Mouse (Mus musculus) large intestine, adult 2 months (tissue): Measurements from ENCODE around the gene Svep1. TPM values are rescaled to one million over a fixed set of nuclear protein-coding genes. Genes with fewer than 3 reads are reported as not detected.

Source experiments
- DNase-seq: peaks from one replicate; pipeline ENCODE4 v3.0.0-alpha.2; 2012; ENCODE audit warnings: low read depth, low spot score
- WGBS: fragments of 180-500 bp; shearing (Covaris S2); methylation state at CpG from one replicate; pipeline ENCODE4 v1.1.7; 2018; 5-methylcytosine and 5-hydroxymethylcytosine counted together
- polyA plus RNA-seq: library from polyadenylated mRNA; depleted of rRNA; stranded (reverse); fragments of >200 nt; gene quantifications from 2 replicates; pipeline ENCODE4 v1.2.3, GENCODE M21; 2012

The Svep1 gene
- polyA plus RNA-seq, 1 experiment, result 3.3 TPM

DNA sequence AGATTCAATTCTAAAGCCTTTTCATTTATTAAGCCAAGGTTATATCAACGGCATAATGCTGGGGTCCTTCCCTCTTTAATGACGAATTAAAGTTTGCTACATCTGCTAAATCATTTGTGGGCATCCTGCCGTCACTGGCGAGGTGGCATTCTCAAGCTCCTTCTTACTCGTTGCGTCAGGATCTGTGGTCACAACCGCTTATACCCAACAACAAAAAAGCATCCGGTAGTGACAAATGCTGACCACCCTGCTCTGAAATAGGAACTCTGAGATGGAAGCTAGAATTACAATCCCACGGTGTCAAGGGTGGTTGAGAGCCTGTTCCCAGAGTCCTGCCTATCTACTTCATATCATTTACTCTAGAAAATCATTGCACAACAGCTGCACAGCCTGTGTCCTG lies 108.9 kb downstream of the Svep1 start:
- DNase-seq, result no peak
- WGBS, result 86% methylated on average over 9 of the region's 9 CpGs

- no peak for DNase-seq
- WGBS, result 65% methylated on average over 1 of the region's 1 CpGs
Measured at GRCm38 (mm10) chr4:58086738-58087137, 119.9 kb downstream of the Svep1 start.

- DNase-seq, result no peak
- WGBS, result 43% methylated on average over 4 of the region's 4 CpGs
Measured at GRCm38 (mm10) chr4:58086151-58086550, 120.5 kb downstream of the Svep1 start.

GRCm38 (mm10) chr4:58085340-58085739 lies 121.3 kb downstream of the Svep1 start:
- WGBS, result 88% methylated on average over 3 of the region's 3 CpGs
- no peak for DNase-seq

DNA sequence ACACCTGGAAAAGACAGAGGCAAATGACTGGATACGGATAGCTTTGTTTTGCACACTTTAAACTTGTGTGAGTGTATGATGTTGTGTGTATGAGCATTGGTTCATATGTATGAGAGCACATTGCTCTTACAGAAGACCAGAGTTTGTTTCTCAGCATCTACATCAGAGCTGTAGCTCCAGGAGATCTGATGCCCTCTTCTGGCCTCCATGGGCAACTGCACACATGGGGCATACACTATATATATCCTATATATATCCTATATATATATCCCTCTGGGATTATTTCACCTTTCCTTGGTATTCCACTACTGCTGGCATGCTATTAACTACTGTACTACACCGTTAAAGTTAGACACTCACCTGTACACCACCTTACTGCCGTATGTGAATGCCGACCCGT lies 122.5 kb downstream of the Svep1 start:
- 95% methylated on average over 5 of the region's 5 CpGs for WGBS

DNA sequence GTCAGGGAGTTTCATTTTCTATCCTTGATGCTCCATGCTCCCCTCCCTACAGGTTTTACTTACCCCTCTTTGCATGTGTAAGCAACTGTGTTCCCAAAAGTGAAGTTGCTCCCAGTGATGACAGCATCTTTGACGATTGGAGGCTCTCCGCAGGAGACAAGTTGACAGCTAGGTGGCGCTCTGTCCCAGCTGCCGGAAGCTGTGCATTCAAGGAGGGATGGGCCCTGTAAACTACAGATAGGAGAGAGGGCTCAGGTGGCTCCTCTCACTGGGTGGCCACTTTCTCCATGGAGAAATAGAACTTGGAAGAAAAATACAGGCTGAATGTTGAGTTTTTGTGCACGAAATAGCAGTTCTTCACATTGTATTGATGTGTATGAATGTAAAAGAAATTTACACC lies 124.1 kb downstream of the Svep1 start:
- 13% methylated on average over 5 of the region's 5 CpGs for WGBS
- no peak for DNase-seq

More for the DNA sequence above, 122.5 kb downstream of the Svep1 start:
- DNase-seq, result no peak

- 28% methylated on average over 10 of the region's 10 CpGs for WGBS
- no peak for DNase-seq
Measured at GRCm38 (mm10) chr4:58079631-58080030, 127.0 kb downstream of the Svep1 start.

DNA sequence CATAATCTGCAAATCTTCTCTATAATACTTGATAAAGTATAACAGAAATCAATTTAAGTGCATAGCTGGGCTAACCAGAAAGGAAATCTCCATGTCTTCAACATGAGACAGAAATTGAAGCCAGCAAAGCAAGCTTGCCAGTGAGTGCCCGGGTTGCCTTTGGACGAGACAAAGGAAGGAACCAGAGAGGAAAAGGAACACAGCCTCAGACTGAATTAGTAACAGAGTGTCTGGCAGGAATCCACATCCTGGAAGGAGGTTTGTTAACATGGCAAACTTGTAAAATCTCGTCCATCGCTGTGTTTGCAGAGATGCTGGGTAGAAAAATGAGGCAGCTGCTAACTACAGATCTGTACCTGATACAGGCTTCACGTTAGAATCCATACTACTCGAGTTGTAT lies 128.7 kb downstream of the Svep1 start:
- DNase-seq, result peak; percentile 52
- WGBS, result 24% methylated on average over 6 of the region's 6 CpGs

DNA sequence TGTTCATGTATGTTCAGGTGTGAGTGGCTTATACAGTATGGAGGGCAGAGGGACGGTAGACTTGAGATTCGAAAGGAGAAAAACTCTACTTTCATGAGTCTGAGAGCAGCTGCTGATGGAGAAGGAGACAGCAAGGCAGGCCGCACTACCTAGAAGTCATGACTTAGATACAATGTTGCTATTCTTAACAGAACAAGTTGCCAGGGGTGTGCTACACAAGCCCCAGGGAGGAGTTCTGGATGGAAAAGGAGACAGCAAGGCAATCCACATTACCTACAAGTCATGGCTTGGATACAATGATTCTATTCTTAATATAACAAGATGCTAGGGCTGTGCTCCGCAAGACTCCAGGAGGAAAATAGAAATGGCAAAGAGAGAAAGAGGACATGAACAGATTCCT lies 129.1 kb downstream of the Svep1 start:
- DNase-seq, result no peak
- 95% methylated on average over 4 of the region's 4 CpGs for WGBS

GRCm38 (mm10) chr4:58072888-58073287 lies 133.8 kb downstream of the Svep1 start:
- 80% methylated on average over 12 of the region's 12 CpGs for WGBS
- no peak for DNase-seq

GRCm38 (mm10) chr4:58068886-58069285 lies 137.8 kb downstream of the Svep1 start:
- 91% methylated on average over 5 of the region's 5 CpGs for WGBS
- DNase-seq, result no peak

DNA sequence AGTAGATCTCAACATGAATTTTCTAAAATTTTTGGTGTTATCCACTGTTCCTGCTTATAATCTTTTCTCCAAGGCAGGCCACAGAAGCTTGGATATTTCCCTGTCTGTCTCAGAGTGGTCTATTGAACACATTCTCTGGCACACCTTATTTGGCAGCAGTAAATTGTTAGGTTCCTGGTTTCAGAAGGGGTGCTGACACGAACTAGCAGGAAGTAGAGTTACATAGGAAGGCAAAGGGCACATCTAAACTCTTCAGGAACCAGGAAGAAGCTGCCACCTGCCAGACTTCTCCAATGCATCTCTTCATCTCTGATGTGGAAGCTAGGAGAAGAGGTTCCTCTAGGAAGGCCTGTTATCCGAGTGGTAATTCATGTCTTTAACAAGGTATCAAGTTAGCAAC lies 141.9 kb downstream of the Svep1 start:
- DNase-seq, result peak; percentile 53
- 28% methylated on average over 2 of the region's 2 CpGs for WGBS

DNA sequence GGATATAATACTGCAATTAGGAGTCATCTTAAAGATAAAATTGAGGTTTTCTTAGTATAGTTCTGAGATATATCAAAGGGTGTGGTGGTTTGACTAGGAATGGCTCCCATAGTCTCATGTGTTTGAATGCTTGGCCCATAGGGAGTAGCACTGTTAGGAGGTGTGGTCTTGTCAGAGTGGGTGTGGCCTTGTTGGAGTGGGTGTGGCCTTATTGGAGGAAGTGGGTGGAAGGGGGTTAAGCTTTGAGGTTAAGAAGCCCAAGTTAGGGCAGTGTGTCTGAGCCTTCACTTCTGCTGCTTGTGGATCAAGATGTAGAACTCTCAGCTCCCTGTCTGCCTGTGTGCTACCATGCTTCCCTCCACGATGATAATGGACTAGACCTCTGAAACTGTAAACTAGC lies 143.7 kb downstream of the Svep1 start:
- DNase-seq, result no peak
- WGBS, result 89% methylated on average over 1 of the region's 1 CpGs

DNA sequence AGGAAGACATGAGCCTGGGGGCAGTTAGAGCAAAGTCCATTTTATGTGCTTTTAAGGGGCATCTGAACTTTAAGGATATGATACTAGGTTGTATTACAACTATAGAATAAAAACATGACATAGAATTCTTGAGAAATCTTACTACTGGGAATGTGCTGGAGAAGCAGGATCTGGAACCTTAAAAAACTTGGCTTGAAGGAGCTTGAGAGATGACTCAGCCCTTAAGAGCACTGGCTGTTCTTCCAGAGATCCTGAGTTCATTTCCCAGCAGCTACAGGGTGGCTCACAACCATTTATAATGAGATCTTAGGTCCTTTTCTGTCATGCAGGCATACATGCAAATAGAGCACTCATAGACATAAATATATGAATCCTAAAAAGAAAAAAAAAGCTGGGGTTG lies 151.0 kb downstream of the Svep1 start:
- no peak for DNase-seq

- WGBS, result 65% methylated on average over 5 of the region's 5 CpGs
- no peak for DNase-seq
Measured at GRCm38 (mm10) chr4:58054441-58054840, 152.2 kb downstream of the Svep1 start.

DNA sequence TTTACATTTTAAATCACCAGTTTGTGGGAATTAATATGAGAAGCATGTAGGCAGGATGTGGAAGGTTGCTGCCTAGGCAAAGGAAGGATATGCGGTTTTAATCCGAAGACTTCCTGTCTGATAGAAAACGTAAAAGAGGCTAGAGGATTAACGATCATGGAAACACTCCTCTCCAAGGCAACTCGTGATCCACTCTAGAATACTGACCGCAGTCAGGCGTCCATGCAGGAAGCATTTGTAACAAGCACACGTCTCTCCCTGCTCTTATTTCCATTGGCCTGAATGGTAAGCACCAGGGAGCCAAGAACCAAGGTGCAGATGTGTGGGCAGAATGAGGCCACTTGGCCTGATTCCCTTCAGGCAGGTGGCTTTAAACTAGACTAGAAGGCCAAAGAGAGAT lies 155.9 kb downstream of the Svep1 start:
- DNase-seq, result no peak
- WGBS, result 70% methylated on average over 8 of the region's 8 CpGs

GRCm38 (mm10) chr4:58050276-58050675 lies 156.4 kb downstream of the Svep1 start:
- WGBS, result 54% methylated on average over 8 of the region's 8 CpGs
- no peak for DNase-seq

GRCm38 (mm10) chr4:58044833-58045232 lies 161.8 kb downstream of the Svep1 start:
- no peak for DNase-seq
- 61% methylated on average over 6 of the region's 6 CpGs for WGBS

DNA sequence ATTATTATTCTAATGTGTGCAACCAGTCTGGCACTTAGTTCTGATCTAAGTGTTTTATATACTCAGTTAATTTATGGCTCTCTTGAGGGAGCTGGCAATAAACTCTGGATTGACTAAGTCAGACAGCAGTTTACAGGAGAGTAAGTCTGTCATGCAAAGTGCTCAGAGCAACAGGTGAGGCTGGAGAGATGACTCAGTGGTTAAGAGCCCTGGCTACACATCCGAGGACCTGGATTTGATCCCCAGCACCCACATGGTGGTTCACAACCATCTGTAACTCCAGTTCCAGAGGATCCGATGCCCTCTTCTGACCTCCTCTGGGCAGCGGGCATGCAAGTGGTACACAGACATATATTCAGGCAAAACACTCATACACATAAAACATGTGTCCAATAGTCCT lies 162.3 kb downstream of the Svep1 start:
- no peak for DNase-seq
- WGBS, result 79% methylated on average over 3 of the region's 3 CpGs

DNA sequence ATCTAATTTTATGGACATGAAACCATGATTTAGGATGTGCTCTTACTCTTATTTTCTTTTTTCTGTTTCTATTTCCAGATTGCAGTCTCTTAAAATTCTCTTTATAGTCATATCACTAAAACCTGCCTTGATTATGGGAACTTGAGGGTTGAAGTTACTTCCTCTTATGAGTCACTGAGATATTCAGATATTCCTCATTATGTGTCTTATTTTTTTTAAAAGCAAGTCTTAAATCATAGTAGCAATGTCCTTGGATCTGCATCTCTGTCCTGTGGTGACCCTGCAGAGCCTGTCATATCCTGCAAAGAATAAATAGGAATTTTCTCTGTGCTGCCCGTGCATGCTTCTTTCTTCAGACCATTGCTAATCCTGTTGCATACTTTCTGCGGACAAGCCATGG lies 166.6 kb downstream of the Svep1 start:
- 82% methylated on average over 2 of the region's 2 CpGs for WGBS
- DNase-seq, result no peak

GRCm38 (mm10) chr4:58037096-58037705 lies 169.5 kb downstream of the Svep1 start:
- DNase-seq, result no peak
- 79% methylated on average over 6 of the region's 6 CpGs for WGBS

- 27% methylated on average over 13 of the region's 13 CpGs for WGBS
Measured at GRCm38 (mm10) chr4:58034663-58035062, 172.0 kb downstream of the Svep1 start.

More at GRCm38 (mm10) chr4:58034663-58035062, 172.0 kb downstream of the Svep1 start:
- no peak for DNase-seq
